Mouse (Mus musculus) bone marrow macrophage, adult 2 months (primary cell): Measurements from ENCODE around the gene Il4. TPM values are rescaled to one million over a fixed set of nuclear protein-coding genes. Genes with fewer than 3 reads are reported as not detected.
"Not testable (repeated sequence)": the region's sequence is repeated elsewhere in the genome, so short reads cannot be mapped to it uniquely, and the experiment has no call there.

Experiments used
- H3K27ac ChIP-seq: 2 replicates; pipeline ENCODE4 v1.5.1; 2012; ENCODE audit warnings: low read depth, low read length; ENCODE audit not compliant: insufficient read depth
- H3K4me1 ChIP-seq: 2 replicates; pipeline ENCODE4 v1.6.1; 2012; ENCODE audit warnings: low read length; ENCODE audit not compliant: control insufficient read depth, insufficient read depth
- H3K4me3 ChIP-seq: 2 replicates; pipeline ENCODE4 v1.5.1; 2012; ENCODE audit warnings: mild to moderate bottlenecking, low read length, moderate library complexity; ENCODE audit not compliant: insufficient read depth
- CTCF ChIP-seq: IDR thresholded peaks from 2 replicates; pipeline ENCODE4 v1.5.1; 2012; ENCODE audit warnings: low read depth, mild to moderate bottlenecking, low read length, moderate library complexity
- POLR2A ChIP-seq: IDR thresholded peaks from 2 replicates; pipeline ENCODE4 v1.6.1; 2012; ENCODE audit warnings: mild to moderate bottlenecking, low read depth, low read length, borderline replicate concordance
- polyA plus RNA-seq: library from polyadenylated mRNA; stranded (reverse); fragments of >200 nt; gene quantifications from 2 replicates; pipeline ENCODE4 v1.2.4, GENCODE M21; 2012; ENCODE audit not compliant: missing spikeins, insufficient read depth, insufficient read length

The Il4 gene
- polyA plus RNA-seq, 1 experiment = not detected

GRCm38 (mm10) chr11:53567224-53568014 is 51.0 kb downstream of the Il4 start, which contains the start of gene Kif3a:
Gene Kif3a (plus strand): TSS chr11:53567379.
- Histone ChIP-seq H3K4me1 (peaks cover 31% of the 10 kb centered on the region), H3K4me3 (peak within 1 kb of the TSS; percentile 92), H3K27ac (peak within 1 kb of the TSS; percentile 79)
- TF ChIP-seq POLR2A (no peak), CTCF (no peak)

- H3K4me1 ChIP-seq = peaks cover 37% of the 10 kb centered on the region
- no peak for TF ChIP-seq POLR2A
- no peak for TF ChIP-seq CTCF
- peak overlapping the region; percentile 21; the same call in 1 of the 2 replicates for H3K4me3 ChIP-seq
- peak overlapping the region; percentile 79 for H3K27ac ChIP-seq
Observed at GRCm38 (mm10) chr11:53566646-53567045, 51.8 kb downstream of the Il4 start.

GRCm38 (mm10) chr11:53561986-53562385 is 56.5 kb downstream of the Il4 start:
- H3K27ac ChIP-seq = peak overlapping the region; percentile 95
- H3K4me1 ChIP-seq = peaks cover 41% of the 10 kb centered on the region
- TF ChIP-seq POLR2A (no peak), CTCF (no peak)
- H3K4me3 ChIP-seq = no peak overlapping the region

- Histone ChIP-seq H3K27ac (peak overlapping the region; percentile 73; the same call in 1 of the 2 replicates), H3K4me1 (peaks cover 32% of the 10 kb centered on the region)
- not testable (repeated sequence) for H3K4me3 ChIP-seq
Observed at GRCm38 (mm10) chr11:53559980-53560379, 58.5 kb downstream of the Il4 start.

- peaks cover 20% of the 10 kb centered on the region for H3K4me1 ChIP-seq
- H3K27ac ChIP-seq, H3K4me3 ChIP-seq: not testable (repeated sequence)
Observed at GRCm38 (mm10) chr11:53557992-53558391, 60.5 kb downstream of the Il4 start.

- H3K4me3 ChIP-seq, H3K4me1 ChIP-seq, H3K27ac ChIP-seq: not testable (repeated sequence)
Observed at GRCm38 (mm10) chr11:53556529-53556928, 61.9 kb downstream of the Il4 start.

Other genes starting within 250 kb of the Il4 start
- not detected in 2 replicates for gene Leap2, start 195.5 kb downstream of the Il4 start, polyA plus RNA-seq
- gene Uqcrq, start 187.8 kb downstream of the Il4 start, polyA plus RNA-seq = 192 and 202 TPM in 2 replicates
- gene Gdf9, start 187.6 kb downstream of the Il4 start, polyA plus RNA-seq = 1.5 and 1.8 TPM in 2 replicates
- not detected in 2 replicates for gene Gm10447, start 161.6 kb downstream of the Il4 start, polyA plus RNA-seq
- gene Shroom1, start 161.5 kb downstream of the Il4 start, polyA plus RNA-seq = 0.17 TPM in 1 of 2 replicates, not detected in the other
- not detected in 2 replicates for gene Gm9837, start 148.2 kb downstream of the Il4 start, polyA plus RNA-seq
- gene Gm9945, start 138.5 kb downstream of the Il4 start, polyA plus RNA-seq = not detected in 2 replicates
- not detected in 2 replicates for gene Sowaha, start 138.4 kb downstream of the Il4 start, polyA plus RNA-seq
- 65.1 and 70.0 TPM in 2 replicates for gene Sept8, start 99.4 kb downstream of the Il4 start, polyA plus RNA-seq
- gene Kif3a, start 51.3 kb downstream of the Il4 start, polyA plus RNA-seq = 30.3 and 31.9 TPM in 2 replicates
- not detected in 2 replicates for gene Il13, start 16.0 kb upstream of the Il4 start, polyA plus RNA-seq
- 20.1 and 20.4 TPM in 2 replicates for gene Rad50, start 88.7 kb upstream of the Il4 start, polyA plus RNA-seq
- not detected in 2 replicates for gene Il5, start 102.1 kb upstream of the Il4 start, polyA plus RNA-seq
- 84.8 and 89.6 TPM in 2 replicates for gene Irf1, start 151.3 kb upstream of the Il4 start, polyA plus RNA-seq
- gene Gm17334, start 154.5 kb upstream of the Il4 start, polyA plus RNA-seq = not detected in 2 replicates
- gene Gm12216, start 240.6 kb upstream of the Il4 start, polyA plus RNA-seq = 1.0 and 1.7 TPM in 2 replicates